Mouse (Mus musculus): ENCODE measurements around the gene Plcxd2.

- TF ChIP-seq CTCF (IDR thresholded peaks at IDR 0.05; ENCODE audit: control insufficient read depth, insufficient read depth, insufficient replicate concordance, low read depth, low read length) (no peak), POLR2A (IDR thresholded peaks at IDR 0.05; ENCODE audit: control insufficient read depth, low read depth, low read length) (no peak)
Measured at GRCm38 (mm10) chr16:45953394-45953793, 56.6 kb downstream of the Plcxd2 start, which contains the start of gene Phldb2.

All from testis, adult 2 months (tissue).